In genomic region chr4:5511743-5512142, GRCm38 (mm10) we compare ENCODE assay signal across 26 mouse cellular contexts.
A peak's percentile ranks its signal among the peaks of the same experiment; 100 is the strongest.
DNase-seq lines count a peak whose midpoint lies in the region; ATAC-seq and TF ChIP-seq lines count a peak whose summit lies in the region.
"Had no signal": no experiment of that assay in that cellular context is flagged by ENCODE, and none has a peak within 500 bp of the region (broad histone marks: within the 10 kb centered on the region; RNA-seq: fewer than 3 reads in every experiment).

No protein-coding gene starts in this region.

- no peaks in the 10 kb centered on the region for H3K9me3 ChIP-seq in ES-E14 (ENCODE audit: control insufficient read depth, insufficient read depth, low read depth, low read length)
- H3K9me3 ChIP-seq in liver, embryonic 12.5 days (replicated peaks) = no peaks in the 10 kb centered on the region
- H3K9me3 ChIP-seq: G1E had no signal

- DNase-seq in ES-CJ7 (ENCODE audit: low read depth, low spot score) (peak; percentile 44), ES-E14 (ENCODE audit: low read depth, low spot score) (peak; percentile 38), R1 (ENCODE audit: low read depth, low spot score) (peak; percentile 48), ZHBTc4 (ENCODE audit: low read depth, low spot score) (peak; percentile 37)
- DNase-seq in heart, adult 9 months (ENCODE audit: low spot score in 2 of 2) = no peak
- no peak for DNase-seq in adrenal gland, postnatal 14 days
- DNase-seq in thymus, postnatal 25 days = no peak
- DNase-seq: adrenal gland, adult 2 months; adrenal gland, adult 8-10 months; adrenal gland, postnatal 10 days; adrenal gland, postnatal 25 days; adrenal gland, postnatal 36 days; B cell, adult 2 months; cerebellum, adult 11 months; cerebellum, adult 11-12 months; cerebellum, adult 18-20 months; cerebellum, adult 2 months; cerebellum, adult 8-10 months; cerebellum, adult 9-10 months; cerebellum, adult 9-11 months had no signal

- in situ Hi-C loops in ES-E14 (cut with MboI; ENCODE audit: low sequenced_read_pairs in 2 of 2, unreplicated experiment in 2 of 2) = no loop called here

- no peak overlapping the region for H3K27ac ChIP-seq in ES-E14 (ENCODE audit: insufficient read depth, low read depth, low read length, poor library complexity, severe bottlenecking)
- no peak overlapping the region for H3K27ac ChIP-seq in liver, embryonic 12.5 days

- no peak overlapping the region for H3K4me3 ChIP-seq in ES-E14 (ENCODE audit: insufficient read depth in 1 of 2, low read depth in 1 of 2, low read length in 2 of 2, poor library complexity in 1 of 2, severe bottlenecking in 1 of 2)
- no peak overlapping the region for H3K4me3 ChIP-seq in liver, embryonic 12.5 days

- no peak overlapping the region for H3K9ac ChIP-seq in ES-E14 (ENCODE audit: insufficient read depth, low read depth, low read length, poor library complexity, severe bottlenecking)
- H3K9ac ChIP-seq in liver, embryonic 12.5 days = no peak overlapping the region

- H3K27me3 ChIP-seq in liver, embryonic 12.5 days (replicated peaks) = no peaks in the 10 kb centered on the region
- H3K27me3 ChIP-seq: CH12.LX had no signal

- peaks cover 3 to 23% of the 10 kb centered on the region in 2 experiments; a peak in 3 of 4 replicates for H3K4me1 ChIP-seq in ES-E14 (ENCODE audit: control insufficient read depth in 2 of 2, insufficient read depth in 2 of 2, low read length in 2 of 2, poor library complexity in 1 of 2)
- H3K4me1 ChIP-seq in liver, embryonic 12.5 days = no peaks in the 10 kb centered on the region

- no peak overlapping the region for H3K4me2 ChIP-seq in liver, embryonic 12.5 days

- ATAC-seq in liver, embryonic 12.5 days = no peak
- ATAC-seq: activated CD4-positive, CD25-positive, alpha-beta regulatory T cell, adult 4 months; CD4-positive, CD25-positive, alpha-beta regulatory T cell, adult 4 months; Patski had no signal

- H3K36me3 ChIP-seq in ES-E14 (ENCODE audit: control insufficient read depth, insufficient read depth, low read length, poor library complexity, severe bottlenecking) = no peaks in the 10 kb centered on the region
- H3K36me3 ChIP-seq in liver, embryonic 12.5 days = no peaks in the 10 kb centered on the region
- H3K36me3 ChIP-seq: G1E had no signal

TF ChIP-seq in ES-E14, 5 proteins besides CTCF, POLR2A, EP300 and RAD21:
- TF ChIP-seq CHD2 (IDR thresholded peaks at IDR 0.05; ENCODE audit: low read depth, low read length) (0 out of 2 replicates have a peak, but pooled peaks have one; percentile 20), ZC3H11A (IDR thresholded peaks at IDR 0.05; ENCODE audit: borderline replicate concordance, low read depth, low read length) (no peak), ZNF384 (IDR thresholded peaks at IDR 0.05; ENCODE audit: low read depth, low read length) (no peak), HCFC1 (IDR thresholded peaks at IDR 0.05; ENCODE audit: borderline replicate concordance, insufficient read depth, low read length) (no peak), MAFK (IDR thresholded peaks at IDR 0.05; ENCODE audit: insufficient read depth, low read depth, low read length) (no peak)

Comparison
In these comparisons a context has a peak if more than half of its experiments do, and no peak if none do; other contexts are left out.
1. DNase-seq: peak in ES-CJ7 (single experiment), ES-E14 (single experiment), R1 (single experiment) and ZHBTc4 (single experiment); none in heart, adult 9 months (0 of 2), adrenal gland, postnatal 14 days (single experiment) and thymus, postnatal 25 days (single experiment).